Mouse (Mus musculus): ENCODE data around the gene Hist1h3d. TPM values are rescaled to one million over a fixed set of nuclear protein-coding genes. Genes with fewer than 3 reads are reported as not detected.
"Not testable (repeated sequence)": the region's sequence is repeated elsewhere in the genome, so short reads cannot be mapped to it uniquely, and the experiment has no call there.

Gene Hist1h3d
- polyA plus RNA-seq, 1 experiment from 2014 or later = 11.3 TPM

DNA sequence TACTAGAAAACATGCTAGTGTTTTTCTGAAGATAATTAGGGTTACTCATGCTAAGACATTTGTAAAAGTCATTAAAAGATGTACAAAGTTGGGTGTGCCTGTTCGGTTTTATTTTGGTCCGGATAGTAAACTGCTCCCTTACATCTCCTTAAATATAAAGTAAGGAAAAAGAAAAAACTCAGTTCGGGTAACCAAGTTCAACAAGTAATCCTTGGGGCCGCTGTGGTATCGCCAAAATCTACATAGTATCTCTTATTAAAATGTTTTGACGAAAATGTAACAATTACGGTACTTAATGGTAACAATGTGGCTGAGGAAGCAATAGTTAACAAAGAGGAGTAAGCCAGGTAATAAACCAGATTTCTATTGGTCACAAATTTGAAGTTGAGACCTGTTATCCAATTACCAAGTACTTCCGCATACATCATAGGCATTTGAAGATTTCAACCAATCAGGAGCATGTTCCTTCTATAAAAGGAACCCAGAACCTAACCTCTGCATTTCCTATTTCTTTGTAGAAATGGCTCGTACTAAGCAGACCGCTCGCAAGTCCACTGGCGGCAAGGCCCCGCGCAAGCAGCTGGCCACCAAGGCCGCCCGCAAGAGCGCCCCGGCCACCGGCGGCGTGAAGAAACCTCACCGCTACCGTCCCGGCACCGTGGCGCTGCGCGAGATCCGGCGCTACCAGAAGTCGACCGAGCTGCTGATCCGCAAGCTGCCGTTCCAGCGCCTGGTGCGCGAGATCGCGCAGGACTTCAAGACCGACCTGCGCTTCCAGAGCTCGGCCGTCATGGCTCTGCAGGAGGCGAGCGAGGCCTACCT, 31.4 kb upstream of the Hist1h3d start, which contains the start of gene Hist1h3f:
Hist1h3f (plus strand) TSS at position 88 of the 822 bp plus-strand sequence.
- H3K4me2 ChIP-seq = peak within 1 kb of the TSS; percentile 71
- ATAC-seq (ENCODE audit: insufficient number of reproducible peaks, insufficient read depth, low FRiP score, low TSS enrichment, low read depth) = peak; percentile 88
- H3K27ac ChIP-seq = peak within 1 kb of the TSS; percentile 94
- WGBS = under 1% methylated on average over 33 of the region's 45 CpGs
- H3K4me3 ChIP-seq (replicated peaks) = peak within 1 kb of the TSS; percentile 46
- H3K4me1 ChIP-seq (replicated peaks) = 0 out of 2 replicates have a peak, but pooled peaks cover 5% of the 10 kb centered on the region
- peak within 1 kb of the TSS; percentile 70 for H3K9ac ChIP-seq (replicated peaks)
- H3K36me3 ChIP-seq = no peaks in the 10 kb centered on the region
- H3K9me3 ChIP-seq = no peaks in the 10 kb centered on the region
- no peaks in the 10 kb centered on the region for H3K27me3 ChIP-seq

DNA sequence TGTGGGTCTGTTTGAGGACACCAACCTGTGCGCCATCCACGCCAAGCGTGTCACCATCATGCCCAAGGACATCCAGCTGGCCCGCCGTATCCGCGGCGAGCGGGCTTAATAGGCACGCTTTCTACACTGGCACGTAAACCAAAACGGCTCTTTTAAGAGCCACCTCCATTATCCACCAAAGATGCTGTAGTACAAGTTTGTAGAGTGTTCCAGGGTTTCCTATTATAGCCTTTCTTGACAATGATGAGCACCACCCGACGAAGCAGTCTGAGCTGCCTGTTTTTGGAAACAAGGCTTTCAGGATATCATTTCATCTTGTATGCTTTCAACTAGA, 30.8 kb upstream of the Hist1h3d start:
- WGBS = 0% methylated on average over 11 of the region's 14 CpGs
- H3K9me3 ChIP-seq; H3K4me1 ChIP-seq (replicated peaks); H3K36me3 ChIP-seq; ATAC-seq (ENCODE audit: insufficient number of reproducible peaks, insufficient read depth, low FRiP score, low TSS enrichment, low read depth); H3K27me3 ChIP-seq: not testable (repeated sequence)
- Histone ChIP-seq H3K9ac (replicated peaks) (peak overlapping the region; percentile 65), H3K27ac (peak overlapping the region; percentile 94), H3K4me3 (replicated peaks) (peak overlapping the region; percentile 45), H3K4me2 (peak overlapping the region; percentile 71)

DNA sequence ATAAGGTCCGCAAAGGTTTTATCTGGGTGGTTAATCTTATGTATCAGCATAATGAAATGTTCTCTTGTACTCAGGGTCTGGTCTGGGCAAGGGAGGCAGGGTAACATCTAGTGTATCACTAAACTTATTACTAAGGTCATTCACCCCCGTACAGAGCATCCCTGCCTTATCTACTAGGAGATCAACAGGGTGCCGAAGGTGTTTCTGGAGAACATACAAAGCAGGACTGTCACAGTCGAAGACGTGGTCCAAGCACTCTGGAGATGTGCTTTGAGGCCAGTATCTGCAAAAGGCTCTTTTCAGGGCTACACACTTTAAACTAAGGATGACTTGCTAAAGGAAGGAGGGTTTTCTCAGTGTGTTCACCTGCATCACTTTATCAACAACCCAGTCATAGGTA, 28.9 kb upstream of the Hist1h3d start:
- 81% methylated on average over 5 of the region's 5 CpGs for WGBS
- peaks cover 10% of the 10 kb centered on the region; the same call in 1 of the 2 replicates for H3K4me1 ChIP-seq (replicated peaks)
- H3K27ac ChIP-seq = peak overlapping the region; percentile 73
- H3K9me3 ChIP-seq = no peaks in the 10 kb centered on the region
- ATAC-seq (ENCODE audit: insufficient number of reproducible peaks, insufficient read depth, low FRiP score, low TSS enrichment, low read depth) = no peak
- no peak overlapping the region for H3K4me2 ChIP-seq
- H3K36me3 ChIP-seq = no peaks in the 10 kb centered on the region
- H3K27me3 ChIP-seq = no peaks in the 10 kb centered on the region
- no peak overlapping the region for H3K9ac ChIP-seq (replicated peaks)
- no peak overlapping the region for H3K4me3 ChIP-seq (replicated peaks)

DNA sequence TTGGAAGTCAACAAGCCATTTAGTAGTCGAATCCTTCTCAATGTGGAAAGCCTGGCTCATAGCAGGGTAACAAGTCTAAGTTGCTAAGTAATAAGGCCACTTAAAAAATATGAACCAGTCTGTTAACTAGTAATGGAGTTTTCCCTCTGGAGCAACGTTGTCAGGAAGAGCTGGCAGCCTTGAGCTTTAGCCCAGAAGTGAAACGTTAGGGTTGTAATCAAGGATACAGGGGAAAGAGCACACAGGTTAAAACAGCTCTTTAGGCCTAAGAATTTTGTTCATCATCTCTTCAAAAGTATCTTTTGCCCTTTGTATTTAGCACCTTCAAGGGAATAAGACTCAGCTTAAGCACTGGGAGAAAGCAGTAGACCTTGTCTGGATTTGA, 24.8 kb upstream of the Hist1h3d start:
- Histone ChIP-seq H3K4me3 (replicated peaks) (peak overlapping the region; percentile 46), H3K9me3 (no peaks in the 10 kb centered on the region), H3K4me2 (peak overlapping the region; percentile 55), H3K27me3 (no peaks in the 10 kb centered on the region), H3K9ac (replicated peaks) (peak overlapping the region; percentile 54), H3K27ac (peak overlapping the region; percentile 96), H3K36me3 (no peaks in the 10 kb centered on the region), H3K4me1 (replicated peaks) (peaks cover 5% of the 10 kb centered on the region; the same call in 1 of the 2 replicates)
- 4% methylated on average over 3 of the region's 3 CpGs for WGBS
- ATAC-seq (ENCODE audit: insufficient number of reproducible peaks, insufficient read depth, low FRiP score, low TSS enrichment, low read depth) = no peak

DNA sequence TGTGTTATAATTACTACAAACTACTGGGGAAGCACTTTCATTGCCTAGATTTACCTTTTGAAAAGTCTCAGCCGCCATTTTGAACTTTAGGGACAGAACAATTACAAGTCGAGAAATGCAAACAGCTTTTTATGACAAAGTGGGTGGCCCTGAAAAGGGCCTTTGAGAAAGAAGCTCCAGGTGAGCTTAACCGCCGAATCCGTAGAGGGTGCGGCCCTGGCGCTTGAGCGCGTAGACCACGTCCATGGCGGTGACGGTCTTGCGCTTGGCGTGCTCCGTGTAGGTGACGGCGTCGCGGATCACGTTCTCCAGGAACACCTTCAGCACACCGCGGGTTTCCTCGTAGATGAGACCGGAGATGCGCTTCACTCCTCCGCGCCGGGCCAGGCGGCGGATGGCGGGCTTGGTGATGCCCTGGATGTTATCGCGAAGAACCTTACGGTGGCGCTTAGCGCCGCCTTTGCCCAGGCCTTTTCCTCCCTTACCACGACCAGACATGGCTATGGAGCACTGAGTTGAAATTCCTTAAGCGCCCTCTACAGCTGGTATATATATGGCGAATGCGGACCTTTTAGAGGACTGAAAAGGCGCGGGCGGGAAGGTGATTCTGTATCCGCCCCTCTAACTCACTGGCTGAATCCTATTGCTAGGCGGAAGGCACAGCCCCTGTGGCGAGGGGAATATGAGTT, 24.3 kb upstream of the Hist1h3d start, which contains the start of gene Hist1h4f:
Hist1h4f (minus strand) TSS at position 503 of the 689 bp plus-strand sequence.
- peak within 1 kb of the TSS; percentile 54 for H3K9ac ChIP-seq (replicated peaks)
- not testable (repeated sequence) for H3K36me3 ChIP-seq; H3K4me1 ChIP-seq (replicated peaks); H3K27me3 ChIP-seq; H3K9me3 ChIP-seq
- ATAC-seq (ENCODE audit: insufficient number of reproducible peaks, insufficient read depth, low FRiP score, low TSS enrichment, low read depth) = peak; percentile 87
- H3K4me3 ChIP-seq (replicated peaks) = peak within 1 kb of the TSS; percentile 46
- WGBS = under 1% methylated on average over 47 of the region's 47 CpGs
- H3K27ac ChIP-seq = peak within 1 kb of the TSS; percentile 96
- peak within 1 kb of the TSS; percentile 55 for H3K4me2 ChIP-seq

DNA sequence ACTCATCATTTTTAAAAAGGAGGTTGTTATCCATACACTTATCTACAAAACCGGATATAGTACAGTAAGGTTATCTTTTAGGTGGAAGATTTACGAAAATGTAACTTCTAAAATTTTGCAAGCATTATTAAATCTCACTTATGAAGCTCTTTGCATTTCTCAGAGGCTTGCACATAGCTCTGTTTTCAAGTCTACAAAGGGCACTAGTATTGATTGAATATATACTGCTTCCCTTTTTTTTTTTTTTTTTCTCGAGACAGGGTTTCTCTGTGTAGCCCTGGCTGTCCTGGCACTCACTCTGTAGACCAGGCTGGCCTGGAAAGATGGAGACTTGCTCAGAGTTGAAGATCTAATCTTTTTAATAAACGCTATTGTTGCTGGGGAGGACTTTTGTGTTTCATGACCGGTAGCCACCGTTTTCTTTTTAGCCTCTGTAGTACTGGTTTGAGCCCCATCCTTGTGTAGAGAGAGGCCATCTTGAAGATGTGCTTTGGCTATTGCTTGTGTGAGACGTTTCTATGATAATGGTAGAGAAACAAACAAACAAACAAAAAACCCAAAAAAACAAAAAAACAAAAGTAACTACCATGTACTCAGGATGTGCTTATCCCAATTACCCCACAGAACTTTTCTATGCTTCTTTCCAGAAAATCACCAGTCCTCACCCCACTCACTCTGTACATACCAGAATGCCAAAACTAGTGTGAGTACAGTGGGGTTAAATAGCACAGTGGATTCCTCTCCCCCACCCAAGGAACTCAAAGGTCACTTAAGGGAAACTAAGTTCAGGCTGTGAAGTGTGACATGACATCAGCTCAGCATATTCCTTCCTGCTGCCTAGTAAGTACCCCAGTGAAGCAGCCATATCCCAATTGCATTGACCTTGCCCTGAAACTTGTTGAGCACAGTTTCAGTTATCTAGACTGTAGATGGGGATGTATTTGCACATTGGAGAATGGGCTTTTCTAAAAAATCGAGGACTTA, 23.3 kb upstream of the Hist1h3d start:
- no peaks in the 10 kb centered on the region for H3K27me3 ChIP-seq
- peaks cover 5% of the 10 kb centered on the region for H3K4me1 ChIP-seq (replicated peaks)
- H3K9me3 ChIP-seq = no peaks in the 10 kb centered on the region
- no peaks in the 10 kb centered on the region for H3K36me3 ChIP-seq
- peak overlapping the region; percentile 55 for H3K4me2 ChIP-seq
- ATAC-seq (ENCODE audit: insufficient number of reproducible peaks, insufficient read depth, low FRiP score, low TSS enrichment, low read depth) = no peak
- H3K4me3 ChIP-seq (replicated peaks) = peak overlapping the region; percentile 46
- WGBS = 59% methylated on average over 8 of the region's 8 CpGs
- peak overlapping the region; percentile 2; the same call in 1 of the 2 replicates for H3K9ac ChIP-seq (replicated peaks)
- peak overlapping the region; percentile 96 for H3K27ac ChIP-seq

DNA sequence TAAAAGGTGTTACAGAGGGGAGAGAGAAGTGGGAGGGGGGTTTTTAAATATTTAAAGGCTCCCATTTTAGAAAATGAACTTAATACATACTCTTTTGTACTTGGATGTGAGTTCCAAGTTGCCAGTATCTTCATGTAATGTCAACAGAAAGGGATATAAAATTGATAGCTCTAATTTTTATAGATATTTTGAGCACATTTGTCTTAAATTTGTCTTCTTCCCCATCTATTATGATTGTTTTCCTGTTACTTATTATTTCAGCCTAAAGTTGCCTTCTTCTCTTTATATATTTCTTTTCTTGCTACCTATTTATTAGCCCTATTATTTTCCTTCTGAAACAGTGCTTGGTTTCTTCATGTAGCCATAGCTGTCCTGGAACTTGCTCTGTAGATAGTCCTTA, 22.6 kb upstream of the Hist1h3d start, which contains the start of gene Hist1h1d:
Hist1h1d (plus strand) TSS at position 301 of the 400 bp plus-strand sequence.
- Histone ChIP-seq H3K4me1 (replicated peaks) (peaks cover 5% of the 10 kb centered on the region), H3K27ac (peak within 1 kb of the TSS; percentile 100), H3K27me3 (no peaks in the 10 kb centered on the region), H3K4me2 (peak within 1 kb of the TSS; percentile 90), H3K9me3 (no peaks in the 10 kb centered on the region), H3K9ac (replicated peaks) (no peak within 1 kb of the TSS), H3K36me3 (no peaks in the 10 kb centered on the region), H3K4me3 (replicated peaks) (no peak within 1 kb of the TSS)
- no peak for ATAC-seq (ENCODE audit: insufficient number of reproducible peaks, insufficient read depth, low FRiP score, low TSS enrichment, low read depth)

DNA sequence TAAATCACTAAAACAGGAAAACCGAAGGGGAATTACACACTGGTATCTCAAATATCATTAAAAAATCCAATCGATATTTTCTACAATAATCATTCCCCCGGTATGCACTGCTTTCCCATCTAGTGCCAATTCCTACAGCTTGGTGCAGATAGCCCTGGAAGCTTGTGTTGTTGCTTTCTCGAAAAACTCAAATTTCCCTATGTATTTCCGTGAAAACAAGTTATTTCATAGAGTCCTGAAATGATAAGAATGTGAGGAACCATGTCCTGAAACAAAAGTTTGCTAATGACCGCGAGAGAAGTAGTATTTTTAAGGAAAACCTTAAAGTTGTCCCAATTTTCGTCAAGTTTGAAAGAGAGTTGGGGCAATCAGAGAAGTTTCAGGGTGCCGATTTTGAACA, 21.2 kb upstream of the Hist1h3d start:
- Histone ChIP-seq H3K36me3 (no peaks in the 10 kb centered on the region), H3K4me1 (replicated peaks) (peaks cover 5% of the 10 kb centered on the region), H3K9ac (replicated peaks) (peak overlapping the region; percentile 86), H3K4me2 (peak overlapping the region; percentile 90), H3K4me3 (replicated peaks) (peak overlapping the region; percentile 66), H3K27me3 (no peaks in the 10 kb centered on the region), H3K27ac (peak overlapping the region; percentile 100), H3K9me3 (no peaks in the 10 kb centered on the region)
- ATAC-seq (ENCODE audit: insufficient number of reproducible peaks, insufficient read depth, low FRiP score, low TSS enrichment, low read depth) = no peak
- WGBS = 21% methylated on average over 9 of the region's 9 CpGs

DNA sequence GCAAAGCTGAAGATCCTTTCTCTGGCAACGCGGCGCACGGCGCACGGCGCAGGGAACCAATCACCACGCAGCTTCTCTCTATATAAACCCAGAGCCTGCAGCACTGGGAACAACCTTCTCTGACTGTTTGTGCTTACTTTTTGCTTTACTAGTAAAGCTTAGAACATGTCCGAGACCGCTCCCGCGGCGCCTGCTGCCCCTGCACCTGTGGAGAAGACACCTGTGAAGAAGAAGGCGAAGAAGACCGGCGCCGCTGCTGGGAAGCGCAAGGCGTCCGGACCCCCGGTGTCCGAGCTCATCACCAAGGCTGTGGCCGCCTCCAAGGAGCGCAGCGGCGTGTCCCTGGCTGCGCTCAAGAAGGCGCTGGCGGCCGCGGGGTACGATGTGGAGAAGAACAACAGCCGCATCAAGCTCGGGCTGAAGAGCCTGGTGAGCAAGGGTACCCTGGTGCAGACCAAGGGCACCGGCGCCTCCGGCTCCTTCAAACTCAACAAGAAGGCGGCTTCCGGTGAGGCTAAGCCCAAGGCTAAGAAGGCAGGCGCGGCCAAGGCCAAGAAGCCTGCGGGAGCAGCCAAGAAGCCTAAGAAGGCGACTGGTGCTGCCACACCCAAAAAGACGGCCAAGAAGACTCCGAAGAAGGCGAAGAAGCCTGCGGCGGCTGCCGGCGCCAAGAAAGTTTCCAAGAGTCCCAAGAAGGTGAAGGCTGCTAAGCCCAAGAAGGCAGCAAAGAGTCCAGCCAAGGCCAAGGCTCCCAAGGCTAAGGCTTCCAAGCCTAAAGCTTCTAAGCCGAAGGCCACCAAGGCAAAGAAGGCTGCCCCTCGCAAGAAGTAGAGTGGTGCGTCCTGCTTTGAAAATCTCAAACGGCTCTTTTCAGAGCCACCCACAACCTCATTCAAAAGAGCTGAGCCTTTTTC, 20.4 kb upstream of the Hist1h3d start:
- Histone ChIP-seq H3K4me3 (replicated peaks) (peak overlapping the region; percentile 66), H3K4me2 (peak overlapping the region; percentile 90), H3K27ac (peak overlapping the region; percentile 100), H3K9me3 (no peaks in the 10 kb centered on the region), H3K36me3 (no peaks in the 10 kb centered on the region), H3K4me1 (replicated peaks) (peaks cover 5% of the 10 kb centered on the region), H3K9ac (replicated peaks) (peak overlapping the region; percentile 86), H3K27me3 (no peaks in the 10 kb centered on the region)
- ATAC-seq (ENCODE audit: insufficient number of reproducible peaks, insufficient read depth, low FRiP score, low TSS enrichment, low read depth) = peak; percentile 90
- WGBS = under 1% methylated on average over 54 of the region's 54 CpGs
